Mouse (Mus musculus): Measurements from ENCODE around the gene Gm10377. TPM values are rescaled to one million over a fixed set of nuclear protein-coding genes. Genes with fewer than 3 reads are reported as not detected.
"Not testable (repeated sequence)": the region's sequence is repeated elsewhere in the genome, so short reads cannot be mapped to it uniquely, and the experiment has no call there.

The Gm10377 gene
- not detected in 2 replicates for polyA plus RNA-seq (2015; fragmentation: Nextera tagmentation; extraction: Ambion mirVana)

- H3K4me2 ChIP-seq; H3K4me3 ChIP-seq; H3K36me3 ChIP-seq; ATAC-seq (ENCODE audit: extremely low read depth, insufficient number of reproducible peaks, low FRiP score, low TSS enrichment); H3K27ac ChIP-seq (replicated peaks); H3K4me1 ChIP-seq; H3K27me3 ChIP-seq (replicated peaks); H3K9me3 ChIP-seq; H3K9ac ChIP-seq: not testable (repeated sequence)
Measured at GRCm38 (mm10) chr14:42797887-42798286, at the start of gene Gm10377. Gene Gm10377 (minus strand): TSS chr14:42797987.

DNA sequence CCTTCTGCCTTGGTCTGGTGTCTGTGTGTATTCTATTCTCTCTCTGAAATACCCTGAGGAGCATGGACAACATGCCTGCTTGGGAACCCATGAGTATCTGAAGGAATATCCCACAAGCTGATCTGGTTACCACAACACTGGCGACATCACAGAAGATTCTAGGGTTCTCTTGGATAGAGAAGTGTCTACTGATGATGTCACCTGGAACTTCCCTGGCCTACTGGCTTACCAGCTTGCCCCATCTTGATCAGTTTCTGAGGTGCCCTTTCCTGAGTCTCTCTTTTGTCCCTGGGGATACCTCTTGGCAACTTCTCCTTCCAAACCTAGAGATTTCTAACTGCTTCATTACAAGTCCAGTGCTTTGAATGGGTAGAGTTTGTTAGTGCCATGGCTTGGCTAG, 29.1 kb downstream of the Gm10377 start, which contains the start of gene Gm3015:
Gm3015 (minus strand) TSS at position 101 of the 400 bp plus-strand sequence.
- H3K27me3 ChIP-seq (replicated peaks); H3K36me3 ChIP-seq: not testable (repeated sequence)
- WGBS, result 67% methylated on average over 1 of the region's 1 CpGs

More for the DNA sequence above, 29.1 kb downstream of the Gm10377 start, which contains the start of gene Gm3015:
- H3K4me1 ChIP-seq; ATAC-seq (ENCODE audit: extremely low read depth, insufficient number of reproducible peaks, low FRiP score, low TSS enrichment); H3K4me2 ChIP-seq; H3K9me3 ChIP-seq; H3K9ac ChIP-seq; H3K27ac ChIP-seq (replicated peaks); H3K4me3 ChIP-seq: not testable (repeated sequence)

Other genes starting within 250 kb of the Gm10377 start
- not detected in 2 replicates for gene Gm17124, start 198.1 kb downstream of the Gm10377 start, polyA plus RNA-seq (2015; fragmentation: Nextera tagmentation; extraction: Ambion mirVana)
- gene Gm3633, start 156.1 kb downstream of the Gm10377 start, polyA plus RNA-seq (2015; fragmentation: Nextera tagmentation; extraction: Ambion mirVana), result not detected in 2 replicates
- not detected in 2 replicates for gene Gm10378, start 142.0 kb downstream of the Gm10377 start, polyA plus RNA-seq (2015; fragmentation: Nextera tagmentation; extraction: Ambion mirVana)
- gene Gm3015, start 29.2 kb downstream of the Gm10377 start, polyA plus RNA-seq (2015; fragmentation: Nextera tagmentation; extraction: Ambion mirVana), result not detected in 2 replicates
- gene Gm21977, start 55.5 kb upstream of the Gm10377 start, polyA plus RNA-seq (2015; fragmentation: Nextera tagmentation; extraction: Ambion mirVana), result not detected in 2 replicates
- not detected in 2 replicates for gene Gm8082, start 195.6 kb upstream of the Gm10377 start, polyA plus RNA-seq (2015; fragmentation: Nextera tagmentation; extraction: Ambion mirVana)
- not detected in 2 replicates for gene Gm10376, start 217.6 kb upstream of the Gm10377 start, polyA plus RNA-seq (2015; fragmentation: Nextera tagmentation; extraction: Ambion mirVana)

Data from heart, embryonic 13.5 days (tissue).